Mouse (Mus musculus) hindbrain, postnatal 0 days (tissue): Measurements from ENCODE around the gene BC049352. TPM values are rescaled to one million over a fixed set of nuclear protein-coding genes. Genes with fewer than 3 reads are reported as not detected.

Experiments used
- ATAC-seq: fragments of 200-750 bp; cut with Nextera tagmentation; 2 replicates; pipeline ENCODE4 v1.8.0; 2017; ENCODE audit warnings: mild to moderate bottlenecking, moderate TSS enrichment, moderate library complexity
- DNase-seq: peaks from one replicate; pipeline ENCODE4 v3.0.0-alpha.2; 2015; ENCODE audit warnings: low spot score
- H3K27ac ChIP-seq: fragments of 300-500 bp; sonication (generic); 2 replicates; pipeline ENCODE4 v1.5.1; 2014; ENCODE audit warnings: mild to moderate bottlenecking
- H3K27me3 ChIP-seq: fragments of 300-500 bp; sonication (generic); 2 replicates; pipeline ENCODE4 v1.6.1; 2014; ENCODE audit warnings: low read length, mixed read lengths; ENCODE audit not compliant: insufficient read depth
- H3K36me3 ChIP-seq: fragments of 300-500 bp; sonication (generic); 2 replicates; pipeline ENCODE4 v1.6.1; 2014; ENCODE audit warnings: low read length, mixed read lengths; ENCODE audit not compliant: insufficient read depth
- H3K4me1 ChIP-seq: fragments of 300-500 bp; sonication (generic); 2 replicates; pipeline ENCODE4 v1.6.1; 2014; ENCODE audit warnings: antibody characterized with exemption, low read length, mixed read lengths; ENCODE audit not compliant: insufficient read depth
- H3K4me2 ChIP-seq: fragments of 300-500 bp; sonication (generic); 2 replicates; pipeline ENCODE4 v1.6.1; 2014; ENCODE audit warnings: low read depth, mild to moderate bottlenecking, low read length, moderate library complexity, mixed read lengths
- H3K4me3 ChIP-seq: fragments of 300-500 bp; sonication (generic); 2 replicates; pipeline ENCODE4 v1.5.1; 2014; ENCODE audit warnings: low read length
- H3K9ac ChIP-seq: fragments of 300-500 bp; sonication (generic); replicated peaks from 2 replicates; pipeline ENCODE4 v1.6.1; 2014; ENCODE audit warnings: mild to moderate bottlenecking, low read length, moderate library complexity, mixed read lengths
- H3K9me3 ChIP-seq: fragments of 300-500 bp; sonication (generic); 2 replicates; pipeline ENCODE4 v1.6.1; 2016; ENCODE audit warnings: low read length, mixed read lengths
- CTCF ChIP-seq: IDR thresholded peaks from 2 replicates; pipeline ENCODE4 v1.5.1; 2016; ENCODE audit warnings: antibody characterized with exemption, control low read depth, low read depth
- WGBS: fragments of 180-500 bp; shearing (Covaris S2); extraction: QIAGEN DNeasy Blood & Tissue Kit; methylation state at CpG from one replicate; pipeline ENCODE4 v1.1.7; 2014; 5-methylcytosine and 5-hydroxymethylcytosine counted together
- polyA plus RNA-seq: library from polyadenylated mRNA; unstranded; fragments of >200 nt; fragmentation: Nextera tagmentation; extraction: Ambion mirVana; gene quantifications from 2 replicates; pipeline ENCODE4 v1.2.1, GENCODE M21; 2015
- total RNA-seq: library from RNA; depleted of rRNA; stranded (reverse); fragments of >200 nt; gene quantifications from 2 replicates; pipeline ENCODE4 v1.2.3, GENCODE M21; 2014; rRNA removed

BC049352 gene
- total RNA-seq = not detected in 2 replicates
- polyA plus RNA-seq = 0.16 and 0.19 TPM in 2 replicates

- no peaks in the 10 kb centered on the region for H3K9me3 ChIP-seq
- WGBS = 18% methylated on average over 2 of the region's 2 CpGs
- H3K4me2 ChIP-seq = no peak within 1 kb of the TSS
- no peak within 1 kb of the TSS for H3K27ac ChIP-seq
- no peaks in the 10 kb centered on the region for H3K36me3 ChIP-seq
- no peaks in the 10 kb centered on the region for H3K27me3 ChIP-seq
- no peak within 1 kb of the TSS for H3K9ac ChIP-seq
- ATAC-seq = 0 out of 2 replicates have a peak, but pooled peaks have one; percentile 35
- no peak for TF ChIP-seq CTCF
- H3K4me3 ChIP-seq = no peak within 1 kb of the TSS
- H3K4me1 ChIP-seq = no peaks in the 10 kb centered on the region
- DNase-seq = no peak
Observed at GRCm38 (mm10) chr9:45181770-45182169, at the start of gene BC049352. TSS of gene BC049352 (plus strand) at chr9:45182007.

- no peak overlapping the region for H3K9ac ChIP-seq
- no peak overlapping the region for H3K4me3 ChIP-seq
- no peaks in the 10 kb centered on the region for H3K9me3 ChIP-seq
- H3K27me3 ChIP-seq = peaks cover 33% of the 10 kb centered on the region
- H3K4me1 ChIP-seq = no peaks in the 10 kb centered on the region
- WGBS = 27% methylated on average over 5 of the region's 5 CpGs
- H3K27ac ChIP-seq = no peak overlapping the region
- DNase-seq = peak; percentile 68
- ATAC-seq = no peak
- H3K36me3 ChIP-seq = no peaks in the 10 kb centered on the region
- no peak overlapping the region for H3K4me2 ChIP-seq
- peak; percentile 76 for TF ChIP-seq CTCF
Observed at GRCm38 (mm10) chr9:45133484-45134310, 48.1 kb upstream of the BC049352 start.

- no peaks in the 10 kb centered on the region for H3K4me1 ChIP-seq
- peaks cover 50% of the 10 kb centered on the region for H3K27me3 ChIP-seq
- no peak overlapping the region for H3K27ac ChIP-seq
- no peaks in the 10 kb centered on the region for H3K9me3 ChIP-seq
- no peak overlapping the region for H3K4me2 ChIP-seq
- H3K36me3 ChIP-seq = no peaks in the 10 kb centered on the region
- DNase-seq = no peak
- no peak for TF ChIP-seq CTCF
- H3K4me3 ChIP-seq = no peak overlapping the region
- WGBS = 19% methylated on average over 7 of the region's 7 CpGs
- no peak for ATAC-seq
- H3K9ac ChIP-seq = no peak overlapping the region
Observed at GRCm38 (mm10) chr9:45136442-45137169, 45.2 kb upstream of the BC049352 start.

GRCm38 (mm10) chr9:45138191-45139032 lies 43.4 kb upstream of the BC049352 start, which contains the start of gene Scn4b:
TSS of gene Scn4b (plus strand) at chr9:45138395.
- no peak for TF ChIP-seq CTCF
- Histone ChIP-seq H3K9me3 (no peaks in the 10 kb centered on the region), H3K9ac (peak within 1 kb of the TSS; percentile 34), H3K27ac (no peak within 1 kb of the TSS), H3K27me3 (peaks cover 50% of the 10 kb centered on the region), H3K4me2 (peak within 1 kb of the TSS; percentile 77), H3K4me1 (no peaks in the 10 kb centered on the region), H3K4me3 (peak within 1 kb of the TSS; percentile 48), H3K36me3 (no peaks in the 10 kb centered on the region)
- ATAC-seq (0 out of 2 replicates have a peak, but pooled peaks have one; percentile 30), DNase-seq (peak; percentile 44)
- under 1% methylated on average over 70 of the region's 76 CpGs for WGBS

- WGBS = 4% methylated on average over 7 of the region's 7 CpGs
- no peak for DNase-seq
- ATAC-seq = no peak
Observed at GRCm38 (mm10) chr9:45139082-45139481, 42.7 kb upstream of the BC049352 start.

GRCm38 (mm10) chr9:45140945-45141344 lies 40.9 kb upstream of the BC049352 start:
- WGBS = 59% methylated on average over 7 of the region's 7 CpGs
- Histone ChIP-seq H3K4me3 (no peak overlapping the region), H3K9me3 (no peaks in the 10 kb centered on the region), H3K4me2 (no peak overlapping the region), H3K9ac (no peak overlapping the region), H3K4me1 (0 out of 2 replicates have a peak, but pooled peaks cover under 1% of the 10 kb centered on the region), H3K27me3 (peaks cover 50% of the 10 kb centered on the region), H3K36me3 (no peaks in the 10 kb centered on the region), H3K27ac (no peak overlapping the region)
- no peak for DNase-seq
- no peak for ATAC-seq
- TF ChIP-seq CTCF = no peak

More at GRCm38 (mm10) chr9:45139082-45139481, 42.7 kb upstream of the BC049352 start:
- Histone ChIP-seq H3K27me3 (peaks cover 54% of the 10 kb centered on the region), H3K4me1 (no peaks in the 10 kb centered on the region), H3K4me3 (peak overlapping the region; percentile 48), H3K4me2 (peak overlapping the region; percentile 77), H3K9ac (no peak overlapping the region), H3K36me3 (no peaks in the 10 kb centered on the region), H3K9me3 (no peaks in the 10 kb centered on the region), H3K27ac (no peak overlapping the region)
- no peak for TF ChIP-seq CTCF
